Mouse (Mus musculus) adrenal gland, adult 10 weeks (tissue): ENCODE data around the gene Dppa3. TPM values are rescaled to one million over a fixed set of nuclear protein-coding genes. Genes with fewer than 3 reads are reported as not detected.

Experiments used
- polyA plus RNA-seq: library from polyadenylated mRNA; stranded (reverse); fragments of 350-450 nt; fragmentation: Illumina TruSeq; extraction: RNeasy Lipid Tissue Mini Kit (QIAGEN cat#74804); gene quantifications from one replicate; pipeline ENCODE4 v1.2.3, GENCODE M21; 2014; ENCODE audit warnings: low read depth, low replicate concordance

Dppa3 gene
- polyA plus RNA-seq = not detected

DNA sequence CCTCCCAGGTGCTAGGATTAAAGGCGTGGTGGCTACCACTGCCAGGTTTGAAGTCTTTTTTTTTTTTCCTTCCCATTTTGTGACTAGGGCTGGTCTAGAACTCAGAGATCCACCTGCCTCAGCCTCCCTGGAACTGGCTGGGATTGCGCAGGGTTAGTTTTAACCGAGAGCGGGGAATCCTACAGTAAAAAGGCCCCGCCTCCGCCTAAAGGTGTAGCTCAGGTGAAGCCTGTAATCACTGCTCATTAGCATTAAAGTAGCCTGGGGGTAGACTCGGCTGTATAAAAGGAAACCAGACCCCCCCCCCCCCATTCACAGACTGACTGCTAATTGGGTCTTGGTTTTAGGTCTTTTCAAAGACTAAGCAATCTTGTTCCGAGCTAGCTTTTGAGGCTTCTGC is at the start of gene Dppa3:
Dppa3 (plus strand) TSS at position 301 of the 400 bp plus-strand sequence.

GRCm38 (mm10) chr6:122602242-122602991 is 23.8 kb upstream of the Dppa3 start, which contains the start of gene Apobec1:
TSS of gene Apobec1 (minus strand) at chr6:122602444.

GRCm38 (mm10) chr6:122609771-122610170 is 16.4 kb upstream of the Dppa3 start, which contains the start of gene Gdf3:
TSS of gene Gdf3 (minus strand) at chr6:122610087.

Other genes starting within 250 kb of the Dppa3 start
- 0.23 TPM for gene Rimklb, start 127.6 kb upstream of the Dppa3 start, polyA plus RNA-seq
- gene Mfap5, start 120.6 kb upstream of the Dppa3 start, polyA plus RNA-seq = 18.7 TPM
- gene Aicda, start 72.6 kb upstream of the Dppa3 start, polyA plus RNA-seq = not detected
- gene Apobec1, start 24.0 kb upstream of the Dppa3 start, polyA plus RNA-seq = 9.3 TPM
- 0.35 TPM for gene Gdf3, start 16.3 kb upstream of the Dppa3 start, polyA plus RNA-seq
- gene Nanog, start 81.1 kb downstream of the Dppa3 start, polyA plus RNA-seq = not detected
- 5.4 TPM for gene Slc2a3, start 175.2 kb downstream of the Dppa3 start, polyA plus RNA-seq
- gene Foxj2, start 193.5 kb downstream of the Dppa3 start, polyA plus RNA-seq = 14.1 TPM
- gene C3ar1, start 229.8 kb downstream of the Dppa3 start, polyA plus RNA-seq = 7.2 TPM
- gene Necap1, start 248.1 kb downstream of the Dppa3 start, polyA plus RNA-seq = 80.0 TPM